In genomic region chr2:91285885-91286505, GRCm38 (mm10) we compare ENCODE assay signal across 9 mouse cellular contexts. TPM values are rescaled to one million over a fixed set of nuclear protein-coding genes. Genes with fewer than 3 reads are reported as not detected.
A peak's percentile ranks its signal among the peaks of the same experiment; 100 is the strongest.
DNase-seq lines count a peak whose midpoint lies in the region; ATAC-seq and TF ChIP-seq lines count a peak whose summit lies in the region.
"Had no signal": no experiment of that assay in that cellular context is flagged by ENCODE, and none has a peak within 500 bp of the region (broad histone marks: within the 10 kb centered on the region; RNA-seq: fewer than 3 reads in every experiment).

No protein-coding gene starts in this region.

- DNase-seq in heart, adult 8-10 months (ENCODE audit: low spot score) = peak; percentile 75
- DNase-seq in heart, adult 11 months = no peak
- DNase-seq in left cerebral cortex, postnatal 14 days (ENCODE audit: low spot score in 2 of 2) = peak; percentile 81 to 86
- DNase-seq in spleen, postnatal 4 days (ENCODE audit: low spot score in 2 of 2) = peak; percentile 59 to 86

- TF ChIP-seq POLR2A in bone marrow macrophage, adult 2 months (IDR thresholded peaks at IDR 0.05; ENCODE audit: borderline replicate concordance, low read depth, low read length) = no peak

- H3K4me1 ChIP-seq in bone marrow macrophage, adult 2 months (ENCODE audit: control insufficient read depth, insufficient read depth, low read length) = peaks cover 5% of the 10 kb centered on the region
- H3K4me1 ChIP-seq in hindbrain, embryonic 13.5 days (replicated peaks) = peaks cover 13% of the 10 kb centered on the region
- H3K4me1 ChIP-seq in midbrain, embryonic 15.5 days = peaks cover 2% of the 10 kb centered on the region; the same call in 1 of the 2 replicates

- H3K36me3 ChIP-seq in hindbrain, embryonic 13.5 days = peaks cover 18% of the 10 kb centered on the region
- H3K36me3 ChIP-seq in midbrain, embryonic 15.5 days (replicated peaks) = no peaks in the 10 kb centered on the region

- no peak overlapping the region for H3K4me2 ChIP-seq in hindbrain, embryonic 13.5 days
- H3K4me2 ChIP-seq in midbrain, embryonic 15.5 days = no peak overlapping the region

- ATAC-seq in erythroblast, adult 5-6 weeks (replicated peaks; ENCODE audit: low FRiP score, poor library complexity, severe bottlenecking) = peak; percentile 78
- peak; percentile 65; the same call in 1 of the 2 replicates for ATAC-seq in hindbrain, embryonic 13.5 days (ENCODE audit: low FRiP score)
- peak; percentile 57; the same call in 1 of the 2 replicates for ATAC-seq in midbrain, embryonic 15.5 days (replicated peaks)

- H3K27ac ChIP-seq in bone marrow macrophage, adult 2 months (ENCODE audit: insufficient read depth, low read depth, low read length) = no peak overlapping the region
- H3K27ac ChIP-seq in hindbrain, embryonic 13.5 days = no peak overlapping the region
- H3K27ac ChIP-seq in midbrain, embryonic 15.5 days = no peak overlapping the region
- H3K27ac ChIP-seq: macrophage had no signal

- H3K4me3 ChIP-seq in bone marrow macrophage, adult 2 months (ENCODE audit: insufficient read depth, low read length) = no peak overlapping the region
- H3K4me3 ChIP-seq in hindbrain, embryonic 13.5 days = no peak overlapping the region
- no peak overlapping the region for H3K4me3 ChIP-seq in midbrain, embryonic 15.5 days

- no peaks in the 10 kb centered on the region for H3K27me3 ChIP-seq in hindbrain, embryonic 13.5 days
- H3K27me3 ChIP-seq in midbrain, embryonic 15.5 days (replicated peaks) = no peaks in the 10 kb centered on the region

- 14% methylated on average over 7 of the region's 7 CpGs for WGBS in hindbrain, embryonic 13.5 days
- WGBS in midbrain, embryonic 15.5 days = 15% methylated on average over 7 of the region's 7 CpGs

- intact Hi-C loops in left cerebral cortex, postnatal 14 days (cut with DNase I) = loop anchor here (2.0 to 5.0 kb wide), 2 partner anchors 171 to 195 kb away; partner anchors contain the start of gene Lrp4

- TF ChIP-seq CTCF in bone marrow macrophage, adult 2 months (IDR thresholded peaks at IDR 0.05; ENCODE audit: low read depth, low read length) = peak; percentile 66

- no peak overlapping the region; the same call in 1 of the 2 replicates for H3K9ac ChIP-seq in hindbrain, embryonic 13.5 days
- H3K9ac ChIP-seq in midbrain, embryonic 15.5 days = no peak overlapping the region

- H3K9me3 ChIP-seq in hindbrain, embryonic 13.5 days = no peaks in the 10 kb centered on the region
- H3K9me3 ChIP-seq in midbrain, embryonic 15.5 days = no peaks in the 10 kb centered on the region

RNA-seq across cellular contexts. Expression of gene Arfgap2, which starts 21.2 kb away (rescaled TPM):
- 10 to 100 TPM; 53.7 to 61.8 (median 55.7) TPM for total RNA-seq in heart, adult 8-10 months (2022)
- 52.3 TPM in 2 replicates for polyA plus RNA-seq in bone marrow macrophage, adult 2 months (2012; ENCODE audit: insufficient read depth, insufficient read length, missing spikeins)
- total RNA-seq in erythroblast, adult 5-6 weeks (2015; ENCODE audit: low replicate concordance) = 11.3 and 23.1 TPM in 2 replicates
- total RNA-seq in erythroblast, adult 5-6 weeks (2017; ENCODE audit: low replicate concordance) = 18.7 and 28.9 TPM in 2 replicates
- polyA plus RNA-seq in hindbrain, embryonic 13.5 days (2015; fragmentation: Nextera tagmentation; extraction: Ambion mirVana) = 69.4 and 70.4 TPM in 2 replicates
- total RNA-seq in left cerebral cortex, postnatal 14 days (2021) = 10 to 100 TPM; 63.3 to 65.6 TPM
- polyA plus RNA-seq in midbrain, embryonic 15.5 days (2015; fragmentation: Nextera tagmentation; extraction: Ambion mirVana) = 76.0 and 76.1 TPM in 2 replicates

RNA-seq across cellular contexts. Expression of gene Pacsin3, which starts 30.2 kb away (rescaled TPM):
- 100 to 1,000 TPM; 168 to 198 (median 178) TPM for total RNA-seq in heart, adult 8-10 months (2022)
- polyA plus RNA-seq in bone marrow macrophage, adult 2 months (2012; ENCODE audit: insufficient read depth, insufficient read length, missing spikeins) = 0.64 and 1.3 TPM in 2 replicates
- not detected in 2 replicates for total RNA-seq in erythroblast, adult 5-6 weeks (2015; ENCODE audit: low replicate concordance)
- not detected in 2 replicates for total RNA-seq in erythroblast, adult 5-6 weeks (2017; ENCODE audit: low replicate concordance)
- 12.8 and 14.5 TPM in 2 replicates for polyA plus RNA-seq in hindbrain, embryonic 13.5 days (2015; fragmentation: Nextera tagmentation; extraction: Ambion mirVana)
- 10 to 100 TPM; 46.8 TPM for total RNA-seq in left cerebral cortex, postnatal 14 days (2021)
- polyA plus RNA-seq in midbrain, embryonic 15.5 days (2015; fragmentation: Nextera tagmentation; extraction: Ambion mirVana) = 12.2 and 15.4 TPM in 2 replicates

RNA-seq across cellular contexts. Expression of gene Ddb2, which starts 49.2 kb away (rescaled TPM):
- total RNA-seq in heart, adult 8-10 months (2022) = 1 to 10 TPM; 1.7 to 4.2 (median 3.3) TPM
- 12.6 and 13.1 TPM in 2 replicates for polyA plus RNA-seq in bone marrow macrophage, adult 2 months (2012; ENCODE audit: insufficient read depth, insufficient read length, missing spikeins)
- 1.3 and 2.5 TPM in 2 replicates for total RNA-seq in erythroblast, adult 5-6 weeks (2015; ENCODE audit: low replicate concordance)
- total RNA-seq in erythroblast, adult 5-6 weeks (2017; ENCODE audit: low replicate concordance) = 1.5 and 1.7 TPM in 2 replicates
- 14.1 and 15.2 TPM in 2 replicates for polyA plus RNA-seq in hindbrain, embryonic 13.5 days (2015; fragmentation: Nextera tagmentation; extraction: Ambion mirVana)
- total RNA-seq in left cerebral cortex, postnatal 14 days (2021) = 10 to 100 TPM; 10.4 to 10.9 TPM
- 18.1 and 18.8 TPM in 2 replicates for polyA plus RNA-seq in midbrain, embryonic 15.5 days (2015; fragmentation: Nextera tagmentation; extraction: Ambion mirVana)

Comparison
In these comparisons a context has a peak if more than half of its experiments do, and no peak if none do; other contexts are left out.
1. RNA of gene Pacsin3, which starts 30.2 kb away (total RNA-seq): 168 to 198 TPM in heart, adult 8-10 months and 46.8 TPM in left cerebral cortex, postnatal 14 days; not detected in erythroblast, adult 5-6 weeks; every median in the first group is over 10 times any median in the second.
2. Peak in every context shown above with its lines, with median percentiles within 50 percentile points of each other: ATAC-seq.